Mouse (Mus musculus): ENCODE data around the gene 4931423N10Rik.
A peak's percentile ranks its signal among the peaks of the same experiment; 100 is the strongest.

4931423N10Rik gene

GRCm38 (mm10) chr2:23207070-23207526, at the start of gene 4931423N10Rik:
4931423N10Rik (plus strand) TSS chr2:23207476.
- no peak for DNase-seq

- DNase-seq = no peak
These were observed 35.0 kb upstream of the 4931423N10Rik start for GRCm38 (mm10) chr2:23172305-23172704.

GRCm38 (mm10) chr2:23194366-23194765, 12.9 kb upstream of the 4931423N10Rik start:
- DNase-seq = no peak

- no peak for DNase-seq
These were observed 6.2 kb upstream of the 4931423N10Rik start for GRCm38 (mm10) chr2:23201034-23201433.

- peak; percentile 10 for DNase-seq
These were observed 4.2 kb upstream of the 4931423N10Rik start for GRCm38 (mm10) chr2:23202900-23203670.

- no peak for DNase-seq
These were observed 6.4 kb downstream of the 4931423N10Rik start for GRCm38 (mm10) chr2:23213661-23214060.

GRCm38 (mm10) chr2:23225199-23225598, 17.9 kb downstream of the 4931423N10Rik start:
- DNase-seq = no peak

GRCm38 (mm10) chr2:23228463-23228862, 21.2 kb downstream of the 4931423N10Rik start:
- DNase-seq = no peak

GRCm38 (mm10) chr2:23234065-23234773, 26.9 kb downstream of the 4931423N10Rik start:
- peak; percentile 15 for DNase-seq

GRCm38 (mm10) chr2:23290991-23291390, 83.7 kb downstream of the 4931423N10Rik start:
- peak; percentile 63 for DNase-seq

GRCm38 (mm10) chr2:23314869-23315268, 107.6 kb downstream of the 4931423N10Rik start:
- no peak for DNase-seq

All from kidney, postnatal 10 days (tissue).